Mouse (Mus musculus) olfactory bulb, adult 2 months (tissue): ENCODE measurements around the gene Dcun1d2.

Source experiments
- CTCF ChIP-seq: fragments of 200-500 bp; IDR thresholded peaks from 2 replicates; pipeline ENCODE4 v1.5.1; 2012; ENCODE audit warnings: low read depth, mild to moderate bottlenecking, low read length, moderate library complexity; ENCODE audit not compliant: insufficient read depth
- POLR2A ChIP-seq: fragments of 200-500 bp; IDR thresholded peaks from 2 replicates; pipeline ENCODE4 v1.6.1; 2012; ENCODE audit warnings: mild to moderate bottlenecking, low read depth, low read length, moderate library complexity; ENCODE audit not compliant: insufficient read depth

GRCm38 (mm10) chr8:13216386-13216785 lies 71.5 kb downstream of the Dcun1d2 start:
- TF ChIP-seq CTCF (no peak), POLR2A (no peak)
